Mouse (Mus musculus) urinary bladder, postnatal 4 days (tissue): ENCODE measurements around the gene Prdm15.

Experiments
- DNase-seq, 2 experiments: peaks; one replicate each; pipeline ENCODE4 v3.0.0; 2021 to 2022; ENCODE audit warnings: low spot score in 2 of 2

Prdm15 gene

DNA sequence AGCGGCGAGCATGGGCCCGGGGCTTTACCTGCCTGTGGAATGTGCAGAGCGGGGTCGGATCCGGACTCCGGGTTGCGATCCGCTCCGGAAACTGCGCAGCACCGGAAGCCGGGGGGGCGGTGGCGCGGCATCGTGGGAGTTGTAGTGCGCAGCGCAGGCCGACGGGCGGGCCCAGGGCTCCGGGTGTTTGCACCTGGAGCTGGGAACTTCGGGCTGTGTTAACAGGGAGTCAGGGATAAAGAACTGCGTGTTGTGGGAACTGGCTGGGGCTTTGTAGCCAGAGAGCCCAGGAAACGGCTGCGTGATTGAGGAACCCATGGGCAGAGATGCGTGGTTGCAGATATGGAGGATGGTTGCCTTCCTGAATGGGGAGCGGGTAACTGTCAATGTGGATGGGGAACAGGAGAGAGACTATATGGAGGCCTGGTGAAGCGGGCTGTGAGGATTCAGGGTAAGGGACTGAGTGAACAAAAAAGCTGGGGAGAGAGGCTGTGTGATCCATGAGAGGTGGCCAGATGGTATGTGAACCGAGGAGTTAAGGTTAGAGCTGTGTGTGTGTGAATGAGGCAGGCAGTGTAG, at the start of gene Prdm15:
Prdm15 (minus strand) TSS at position 110 of the 579 bp plus-strand sequence.
- peak; percentile 84 to 87 for DNase-seq

DNA sequence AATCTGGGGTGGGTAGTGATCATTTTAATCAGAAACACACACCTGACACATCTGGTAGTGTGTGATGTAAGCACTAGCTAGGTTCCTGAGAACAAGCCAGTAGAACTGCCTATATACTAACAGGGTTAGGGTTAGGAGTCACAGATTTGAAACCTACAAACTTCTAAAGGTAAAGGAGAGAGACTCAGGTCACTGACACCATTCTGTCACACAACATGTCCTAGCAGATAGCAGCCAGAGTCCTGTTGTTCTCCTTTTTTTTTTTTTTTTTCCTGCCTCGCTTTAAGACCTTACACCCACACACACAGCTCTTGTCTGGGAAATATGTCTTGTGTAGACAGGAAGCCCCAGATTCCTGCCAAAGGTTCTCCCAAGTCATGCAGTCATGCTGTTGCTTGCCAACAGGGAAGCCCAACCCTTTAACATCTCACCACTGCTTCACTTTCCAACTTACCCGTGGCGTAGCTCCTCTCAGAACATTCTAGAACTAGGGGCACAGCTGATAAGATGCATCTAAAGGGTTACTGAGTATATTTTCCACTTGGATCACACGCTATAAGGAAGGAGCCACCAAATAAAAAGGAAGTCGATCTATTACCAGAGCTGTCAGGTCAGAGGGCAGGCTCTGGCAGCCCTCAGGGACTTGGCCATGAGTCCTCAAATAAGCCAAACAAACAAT, 45.8 kb upstream of the Prdm15 start:
- DNase-seq = peak in 1 of 2 experiments; percentile 35

DNA sequence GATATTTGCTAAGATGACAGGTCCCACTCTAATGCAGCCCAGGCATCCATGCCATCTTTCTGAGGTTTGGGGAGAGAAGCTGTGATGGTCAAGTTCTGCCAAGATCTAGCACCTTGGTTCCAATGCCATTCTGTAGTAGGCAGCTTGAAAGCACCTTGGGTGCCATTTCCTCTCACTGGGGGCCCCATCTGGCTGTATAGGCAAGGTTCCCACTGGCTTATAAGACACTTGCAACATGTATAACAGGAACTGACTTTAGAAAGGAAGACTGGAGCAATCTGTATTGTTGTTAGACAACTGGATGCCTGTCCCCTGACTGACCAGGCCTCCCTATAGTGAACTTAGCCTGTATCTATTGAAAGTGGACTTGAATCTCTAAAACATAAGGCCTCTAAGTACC, 36.1 kb upstream of the Prdm15 start:
- no peak for DNase-seq

DNA sequence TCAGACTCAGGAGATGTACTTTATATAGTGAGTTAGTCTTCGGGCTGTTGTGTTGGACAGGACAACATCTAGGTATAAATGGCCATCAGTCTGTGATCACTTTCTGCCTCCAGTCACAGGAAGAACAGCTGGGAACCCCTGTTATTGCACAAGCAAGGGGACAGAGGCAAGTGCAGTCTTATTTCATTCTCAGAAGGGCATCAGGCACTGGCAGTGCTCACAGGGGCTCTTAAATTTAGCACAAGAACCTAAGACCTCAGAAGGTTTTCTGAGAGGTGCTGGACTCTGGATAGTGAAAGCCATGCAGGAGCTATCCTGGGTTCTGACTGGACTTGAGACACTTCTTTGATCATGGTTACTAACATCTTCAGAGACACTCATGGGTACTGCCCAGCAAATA, 32.0 kb upstream of the Prdm15 start:
- DNase-seq = no peak

DNA sequence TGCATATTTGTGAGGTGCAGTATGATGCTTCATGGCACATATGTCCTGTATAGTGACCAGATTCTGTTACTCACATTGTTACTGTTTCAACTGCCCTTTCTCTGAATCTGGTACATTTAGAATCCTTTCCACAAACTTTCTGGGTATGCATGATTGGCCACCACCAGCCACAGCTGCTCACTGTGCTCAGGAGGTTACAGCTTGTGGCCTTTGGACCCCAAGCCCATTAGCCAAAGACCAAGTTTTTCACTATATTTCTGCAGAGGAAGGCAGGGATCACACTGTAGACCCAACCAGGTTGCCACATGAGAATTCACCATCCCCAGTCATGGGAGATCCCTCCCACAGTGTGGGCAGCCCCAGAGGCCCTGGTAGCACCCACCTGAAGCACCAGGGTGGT, 31.2 kb upstream of the Prdm15 start:
- no peak for DNase-seq

DNA sequence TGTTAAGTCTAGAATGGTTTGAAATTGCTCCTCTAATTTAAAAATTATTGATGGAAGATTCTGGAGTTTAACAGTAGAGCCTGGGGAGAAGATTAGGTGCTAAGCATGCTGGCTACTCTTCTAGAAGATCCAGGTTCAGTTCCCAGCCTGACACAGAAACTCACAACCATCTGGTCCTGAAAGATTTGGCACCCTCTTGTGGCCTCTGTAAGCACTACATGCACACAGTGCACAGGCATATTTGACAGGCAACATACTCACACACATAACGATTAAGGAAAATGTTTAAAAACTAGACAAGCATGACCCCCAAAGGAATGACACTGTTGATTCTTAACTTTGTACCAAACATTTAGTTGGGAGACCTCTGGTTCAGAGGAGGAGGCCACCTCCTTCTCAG, 27.5 kb upstream of the Prdm15 start:
- no peak for DNase-seq

DNA sequence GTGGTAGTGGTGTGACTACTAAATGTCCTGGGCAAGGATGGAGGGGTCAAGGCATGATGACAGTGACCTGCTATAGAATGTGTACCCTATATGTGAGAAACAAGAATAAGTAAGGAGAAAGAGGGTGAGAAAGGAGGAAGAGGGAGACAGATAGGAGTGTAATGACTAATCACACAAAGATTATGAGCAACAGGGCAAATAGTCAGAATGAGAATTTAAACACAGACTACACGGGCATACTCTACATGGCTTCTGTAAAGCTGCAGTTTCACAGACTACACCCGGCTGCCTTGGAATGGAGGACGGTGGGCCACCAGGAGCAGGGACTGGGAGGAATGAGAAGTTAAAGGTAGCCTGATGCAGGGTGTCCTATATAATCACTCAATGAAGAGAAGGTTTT, 25.9 kb upstream of the Prdm15 start:
- no peak for DNase-seq

DNA sequence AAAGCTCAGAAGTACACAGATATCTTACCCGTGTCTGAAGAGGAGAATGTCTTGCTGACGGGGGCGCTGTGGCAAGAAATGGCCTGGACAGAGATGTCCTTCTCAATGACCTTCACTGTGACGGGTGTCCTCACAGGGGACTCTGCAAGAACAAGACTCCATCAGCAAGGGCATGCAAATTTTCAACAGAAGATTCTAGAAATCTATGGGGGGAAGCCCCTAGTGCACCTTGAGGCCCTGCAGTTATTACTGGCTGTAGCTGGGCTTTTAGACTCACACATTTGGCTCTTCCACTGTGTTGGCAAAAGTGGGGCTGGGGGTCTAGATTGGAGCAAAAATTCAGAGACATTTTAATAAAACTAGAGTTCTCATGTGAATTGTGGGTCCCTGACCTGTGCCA, 23.5 kb upstream of the Prdm15 start:
- DNase-seq = no peak

DNA sequence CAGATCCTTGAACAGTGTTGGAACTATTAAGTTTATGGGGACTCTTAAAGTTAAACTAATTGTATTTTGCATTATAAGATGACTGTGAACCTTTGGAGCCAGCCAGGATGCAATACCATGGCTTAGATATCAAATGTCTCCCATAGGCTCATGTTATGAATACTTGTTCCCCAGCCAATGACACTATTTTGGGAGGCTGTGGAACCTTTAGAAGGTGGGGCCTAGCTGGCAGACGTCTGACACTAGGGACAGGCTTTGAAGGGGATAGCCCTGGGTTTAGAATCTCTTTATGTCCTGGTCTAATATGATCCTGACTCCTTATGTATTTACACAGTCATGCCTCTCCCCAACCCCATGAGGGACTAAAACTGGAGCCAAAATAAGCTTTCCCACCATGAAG, 22.7 kb upstream of the Prdm15 start:
- no peak for DNase-seq

DNA sequence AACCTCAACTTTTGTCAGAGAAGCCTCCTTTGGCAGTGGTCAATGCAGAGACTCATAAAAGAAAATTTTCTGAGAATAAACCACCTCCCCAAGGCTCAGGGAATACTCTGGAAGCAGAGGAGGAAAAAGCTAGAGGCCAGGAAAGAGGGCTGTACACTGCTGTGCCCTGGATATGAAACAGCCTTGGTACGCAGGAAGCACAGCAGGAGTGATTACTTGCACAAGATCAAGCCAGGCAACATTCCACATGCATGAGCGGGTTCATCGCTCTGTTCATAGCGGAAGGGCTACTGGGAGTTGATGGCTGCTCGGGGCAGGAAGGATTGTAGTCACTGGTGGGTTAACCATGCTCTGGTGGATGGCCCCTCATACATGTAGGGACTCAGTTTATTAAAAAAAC, 21.0 kb upstream of the Prdm15 start:
- no peak for DNase-seq

DNA sequence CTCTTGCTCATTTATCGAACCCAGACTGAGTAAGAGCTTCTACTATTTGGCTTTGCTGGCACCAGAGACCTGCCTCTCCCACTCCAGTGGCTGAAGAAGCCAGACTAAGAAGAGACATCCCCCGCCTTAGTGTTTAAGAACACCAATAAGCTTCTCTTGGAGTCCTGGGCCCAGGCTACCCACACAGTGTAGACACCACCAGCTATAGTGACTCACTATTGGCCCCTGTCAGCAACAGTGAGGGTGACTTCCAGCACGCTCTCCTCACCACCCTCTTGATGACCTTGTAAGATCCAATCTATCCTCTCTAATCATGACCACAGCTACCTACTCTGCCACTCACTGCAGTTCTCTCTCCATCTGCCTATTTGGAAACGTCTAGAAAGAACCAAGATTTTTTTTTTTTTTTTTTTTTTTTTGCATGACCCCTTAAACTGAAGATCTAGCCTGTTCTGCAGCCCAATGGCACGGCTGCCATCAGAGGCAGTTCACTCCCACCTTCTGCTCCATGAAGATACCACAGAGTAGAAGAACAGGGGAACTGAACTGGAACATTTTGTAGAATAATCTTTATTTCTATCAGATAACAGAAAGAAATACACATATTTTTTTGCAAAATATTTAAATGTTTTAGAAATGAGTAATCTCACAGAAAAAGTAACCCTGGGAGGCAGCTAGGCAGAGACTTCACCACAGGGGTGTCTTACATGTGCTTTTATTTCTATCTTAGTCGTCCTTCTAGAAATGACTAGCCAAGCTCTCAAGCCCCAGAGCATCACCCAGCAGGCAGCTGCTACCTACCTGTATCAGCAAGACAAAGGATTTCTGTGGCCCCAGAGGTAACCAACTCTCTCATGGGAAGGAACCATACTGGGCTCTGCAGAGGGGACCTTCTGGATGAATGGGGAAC, 17.8 kb upstream of the Prdm15 start:
- no peak for DNase-seq

DNA sequence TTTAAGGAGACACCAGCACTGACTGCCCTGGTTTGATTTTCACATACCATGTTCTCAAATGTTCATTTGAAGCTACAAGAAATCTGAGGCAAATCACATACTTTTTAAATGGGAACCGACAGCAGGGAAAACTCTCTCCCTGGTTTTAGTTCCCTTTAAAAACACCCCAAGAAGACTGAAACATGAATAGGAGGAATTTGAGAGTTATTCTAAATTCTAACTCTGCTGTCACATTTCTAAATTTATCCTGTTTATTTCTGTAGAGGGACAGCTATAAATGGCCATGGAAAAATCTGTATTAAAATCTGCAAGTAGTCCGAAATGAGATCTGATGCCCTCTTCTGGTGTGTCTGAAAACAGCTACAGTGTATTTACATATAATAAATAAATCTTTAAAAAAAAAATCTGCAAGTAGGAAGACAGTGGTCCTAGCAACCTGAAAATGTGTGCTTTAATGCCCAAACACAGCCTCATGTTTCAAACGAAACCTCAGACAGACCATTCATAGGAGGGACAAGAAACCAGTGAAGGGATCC, 12.3 kb upstream of the Prdm15 start:
- no peak for DNase-seq

DNA sequence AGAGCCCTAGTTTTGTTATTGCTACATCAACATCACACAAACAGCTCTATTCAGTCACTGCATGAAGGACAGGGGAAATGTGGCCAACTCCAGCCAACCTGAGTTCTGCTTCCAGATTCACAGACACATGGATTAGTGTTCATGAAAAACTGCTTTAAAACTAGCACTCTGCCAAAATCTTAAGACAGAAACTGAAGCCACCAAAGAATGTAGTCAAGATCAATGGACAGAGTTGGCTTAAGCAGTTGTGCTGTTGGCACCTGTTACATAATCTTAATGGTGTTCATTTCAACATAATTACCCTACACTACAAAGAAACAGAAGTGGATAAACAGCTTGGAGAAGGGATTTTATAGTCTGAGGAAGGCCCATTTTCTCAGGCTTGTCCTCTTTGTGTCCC, 4.4 kb upstream of the Prdm15 start:
- DNase-seq = no peak

DNA sequence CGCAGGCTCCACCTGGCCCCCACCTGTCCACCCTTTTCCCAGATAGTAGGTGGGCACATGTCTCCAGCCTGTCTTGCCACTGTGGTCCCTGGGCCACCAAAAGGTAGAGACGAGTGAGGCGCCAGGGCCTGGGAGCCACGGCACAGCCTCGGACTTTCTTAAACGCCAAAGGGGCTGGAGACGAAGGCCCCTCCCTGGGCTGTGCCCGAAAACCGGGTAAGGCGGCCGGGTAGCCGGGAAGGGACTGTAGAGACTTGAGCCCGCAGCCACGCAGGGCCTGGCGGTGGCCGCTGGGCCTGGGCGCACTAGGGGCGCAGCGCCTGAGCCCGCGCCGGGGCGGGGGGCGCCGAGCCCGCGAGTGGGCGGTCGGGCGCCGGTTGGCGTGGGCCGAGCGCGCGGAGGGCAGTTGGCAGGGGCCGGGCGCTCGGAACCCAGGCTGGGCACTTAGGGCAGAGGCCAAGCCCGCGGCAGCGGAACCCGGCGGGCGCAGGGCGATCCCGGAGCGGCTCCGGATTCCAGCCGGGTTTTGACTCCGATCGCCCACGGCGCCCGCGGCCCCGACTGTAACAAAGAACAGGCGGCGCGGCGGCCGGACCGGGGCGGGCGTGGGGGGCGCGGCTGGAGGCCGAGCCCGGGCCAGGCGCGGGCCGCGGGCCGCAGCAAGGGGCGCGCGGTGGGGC, 449 bp downstream of the Prdm15 start:
- peak; percentile 87 to 88 for DNase-seq

DNA sequence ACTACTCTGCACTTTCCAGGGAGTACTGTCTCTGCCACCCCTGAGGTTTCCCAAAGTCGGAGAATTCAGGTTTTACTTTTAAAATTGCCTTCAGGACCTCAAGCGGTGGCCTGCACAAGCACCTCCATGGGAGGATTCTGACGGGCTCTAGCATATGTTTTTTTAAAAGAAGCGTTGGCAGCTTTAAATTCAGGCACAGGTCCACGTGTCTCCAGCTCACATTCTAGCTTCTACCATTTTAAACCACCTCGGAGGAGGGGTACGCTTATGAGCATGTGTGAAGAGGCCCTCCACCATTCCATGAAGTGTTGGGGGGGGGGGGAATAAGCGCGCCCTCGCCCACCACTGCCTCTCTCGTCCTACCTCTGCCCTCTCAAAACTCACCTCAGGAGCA, 986 bp downstream of the Prdm15 start:
- no peak for DNase-seq

DNA sequence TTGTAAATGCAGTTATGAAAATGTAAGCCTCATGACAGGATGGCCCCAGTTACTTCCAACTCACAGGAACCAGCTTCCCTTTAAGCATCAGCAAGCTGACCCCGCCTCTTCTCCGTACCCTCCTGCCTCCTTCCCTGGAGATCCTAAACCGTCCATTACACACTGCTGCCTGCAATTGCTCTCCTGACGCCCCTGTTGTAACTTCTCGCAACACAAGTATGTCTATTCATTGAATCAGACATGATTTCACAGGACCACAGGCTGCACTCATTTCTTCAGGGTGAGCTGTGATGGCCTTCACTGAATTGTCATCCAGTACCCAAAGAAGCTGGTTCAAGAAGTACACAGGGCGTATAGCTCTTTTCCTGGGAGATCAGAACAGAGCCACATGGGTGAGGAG, 2.8 kb downstream of the Prdm15 start:
- DNase-seq = no peak

DNA sequence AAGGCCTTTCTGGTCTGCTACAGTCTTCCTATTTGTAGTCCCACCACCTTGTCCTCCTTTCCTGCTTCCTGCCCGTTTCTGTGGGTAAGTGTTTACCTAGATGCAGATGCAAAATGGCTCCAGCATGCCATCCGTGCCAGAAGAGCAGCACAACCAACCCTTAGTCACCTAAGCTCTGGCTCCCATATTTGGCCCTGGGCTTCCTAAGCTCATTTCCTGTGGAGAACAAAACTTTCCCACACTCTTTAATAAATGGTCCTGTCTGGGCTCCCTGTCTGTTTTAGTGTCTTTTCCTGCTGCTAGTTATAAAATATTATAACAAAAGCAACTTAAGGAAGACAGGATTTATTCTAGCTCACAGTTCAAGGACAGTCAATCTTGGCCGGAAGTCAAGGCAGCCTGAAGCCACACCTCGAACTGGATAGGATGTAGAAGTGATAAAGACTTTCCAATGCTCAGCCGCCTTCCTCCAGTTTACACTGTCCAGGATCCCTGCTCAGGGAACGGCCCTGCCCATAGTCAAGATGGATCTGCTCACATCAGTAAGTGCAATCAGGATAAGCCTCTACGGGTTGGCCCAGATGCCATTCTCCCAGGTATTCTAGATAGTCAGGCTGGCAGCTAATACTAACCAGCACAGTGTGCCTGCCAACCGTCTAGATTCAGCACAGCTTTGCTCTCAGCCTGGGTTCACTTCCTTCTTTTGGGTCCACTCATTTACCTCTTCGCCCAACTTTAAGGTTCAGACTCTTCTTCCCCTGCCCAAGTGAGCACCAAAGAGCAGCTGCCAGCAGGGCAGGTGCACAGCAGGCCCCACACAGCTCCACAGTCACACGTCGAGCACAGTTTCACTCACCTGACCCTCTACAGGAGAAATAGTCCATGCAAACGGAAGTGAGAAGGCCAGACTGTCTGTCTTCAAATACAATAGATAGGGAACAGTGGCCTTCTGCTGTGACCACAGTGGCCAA, 6.4 kb downstream of the Prdm15 start:
- no peak for DNase-seq

DNA sequence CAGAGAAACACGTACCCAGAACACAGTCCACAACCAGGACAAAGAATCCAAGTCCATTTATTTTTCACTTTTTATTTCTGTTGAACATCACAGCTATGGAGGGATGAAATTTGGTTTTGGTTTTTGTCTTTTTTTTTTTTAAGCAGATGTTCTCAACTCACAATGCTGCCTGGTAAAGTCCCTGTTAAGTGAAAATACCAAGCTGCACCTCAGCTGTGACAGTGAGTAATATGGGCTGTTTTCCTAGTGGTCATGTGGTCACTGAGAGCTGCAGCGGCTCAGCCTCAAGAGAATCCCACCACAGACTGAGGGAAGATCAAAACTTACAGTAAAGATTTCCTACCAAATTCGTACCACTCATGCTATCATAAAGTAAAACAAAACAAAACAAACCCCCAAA, 19.5 kb downstream of the Prdm15 start:
- no peak for DNase-seq

DNA sequence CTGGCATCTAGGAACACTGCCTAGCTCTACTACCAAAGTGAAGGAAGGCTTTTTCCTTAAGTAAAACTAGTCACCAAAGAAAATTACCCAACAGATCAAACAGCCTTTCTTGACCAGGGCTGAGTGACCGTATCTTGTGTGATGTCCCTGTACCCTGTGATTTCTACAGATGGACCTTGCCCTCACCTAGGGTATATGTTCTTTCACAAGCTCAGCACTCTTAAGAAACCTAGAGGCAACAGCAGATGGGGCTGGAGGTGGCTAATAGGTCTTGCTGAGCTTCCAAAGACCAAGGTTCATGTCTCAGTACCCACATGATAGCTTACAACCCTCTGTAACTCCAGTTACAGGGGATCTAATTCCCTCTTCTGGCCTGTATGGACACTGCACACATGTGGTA, 23.4 kb downstream of the Prdm15 start:
- DNase-seq = no peak

DNA sequence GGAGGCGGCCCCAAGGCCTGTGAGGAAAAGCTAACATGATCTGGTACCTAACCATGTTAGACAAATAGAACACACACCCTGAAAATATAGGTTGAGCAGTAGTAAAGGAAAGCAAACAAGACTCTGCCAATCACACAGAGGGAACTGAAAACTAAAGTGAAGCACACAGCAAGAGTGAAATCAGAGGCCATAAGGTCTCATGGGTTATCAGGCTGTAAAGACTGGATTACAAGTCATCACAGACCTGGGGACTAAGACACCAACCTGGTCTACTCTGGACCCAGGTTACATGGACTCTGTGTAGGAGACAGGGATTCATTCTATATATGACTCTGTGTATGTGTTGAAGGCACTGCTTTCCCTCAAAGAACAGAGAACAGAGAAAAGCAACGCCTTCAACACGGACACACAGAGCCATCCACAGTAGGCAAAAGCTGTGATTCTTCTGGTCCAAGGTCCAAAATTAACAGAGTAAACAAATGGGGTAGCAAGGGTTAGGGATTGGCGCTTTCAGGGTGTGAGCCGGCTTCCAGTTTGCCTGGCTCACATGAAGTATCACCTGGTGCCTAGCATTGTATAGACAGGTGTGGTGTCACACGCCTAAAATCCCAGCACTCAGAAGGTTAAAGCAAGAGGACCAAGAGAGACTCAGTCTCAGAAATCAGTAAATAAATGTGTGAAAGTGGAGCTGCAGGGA, 28.2 kb downstream of the Prdm15 start:
- DNase-seq = no peak
